Mouse (Mus musculus): ENCODE results near the gene Akt3. TPM values are rescaled to one million over a fixed set of nuclear protein-coding genes. Genes with fewer than 3 reads are reported as not detected.
A peak's percentile ranks its signal among the peaks of the same experiment; 100 is the strongest.

The Akt3 gene
- polyA plus RNA-seq, 1 experiment from 2014 or later, result 17.7 TPM

DNA sequence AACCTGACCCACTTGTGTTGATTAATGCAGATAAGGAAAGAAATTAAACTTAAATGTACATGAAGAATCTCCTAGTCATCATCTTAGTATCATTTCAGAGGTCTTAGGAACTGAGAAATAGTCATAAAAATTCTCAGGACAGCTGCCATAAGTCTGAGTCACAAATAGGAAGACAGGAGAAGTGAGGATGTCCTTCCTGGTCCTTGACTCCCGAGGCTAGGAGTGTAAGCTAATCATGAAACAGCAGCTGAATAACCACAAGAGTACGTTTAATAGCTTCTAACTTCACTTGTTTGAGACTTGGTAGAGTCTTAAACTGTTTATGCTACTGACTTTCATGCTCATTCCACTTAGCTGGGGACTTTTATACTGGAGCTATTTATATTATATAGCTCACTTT lies 229.0 kb downstream of the Akt3 start:
- Histone ChIP-seq H3K9ac (ENCODE audit: low read depth, low read length) (no peak overlapping the region), H3K36me3 (ENCODE audit: control insufficient read depth, insufficient read depth, low read length) (peaks cover 2% of the 10 kb centered on the region; the same call in 1 of the 2 replicates), H3K4me3 (ENCODE audit: low read length) (no peak overlapping the region), H3K4me2 (ENCODE audit: low read length) (no peak overlapping the region), H3K4me1 (ENCODE audit: control insufficient read depth, insufficient read depth, low read depth, low read length) (no peaks in the 10 kb centered on the region), H3K27me3 (replicated peaks; ENCODE audit: control insufficient read depth, insufficient read depth, low read length) (no peaks in the 10 kb centered on the region), H3K9me3 (ENCODE audit: control insufficient read depth, low read length) (no peaks in the 10 kb centered on the region), H3K27ac (ENCODE audit: low read depth, low read length) (no peak overlapping the region)
- ATAC-seq, result no peak
- 92% methylated on average over 2 of the region's 2 CpGs for WGBS

DNA sequence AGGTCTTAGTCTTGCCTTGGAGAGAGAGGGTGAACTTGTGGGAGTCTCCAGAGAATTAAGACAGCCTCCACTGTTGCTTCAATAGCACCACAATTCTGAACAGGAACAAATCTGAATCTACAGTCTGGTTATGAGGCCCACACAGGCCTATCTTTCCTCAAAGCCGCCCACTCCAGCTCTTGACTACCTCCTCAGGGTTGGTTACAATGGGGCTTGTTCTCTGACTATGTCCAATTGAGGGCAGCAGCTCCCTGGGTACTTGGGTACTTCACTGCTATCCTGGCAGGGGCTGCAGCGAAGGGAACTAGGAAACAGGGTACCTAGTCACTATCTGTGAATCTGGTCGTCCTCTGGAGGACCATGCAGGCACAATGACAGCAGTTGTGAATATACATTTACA lies 230.3 kb downstream of the Akt3 start:
- Histone ChIP-seq H3K36me3 (ENCODE audit: control insufficient read depth, insufficient read depth, low read length) (peaks cover 7% of the 10 kb centered on the region; the same call in 1 of the 2 replicates), H3K9me3 (ENCODE audit: control insufficient read depth, low read length) (no peaks in the 10 kb centered on the region), H3K4me1 (ENCODE audit: control insufficient read depth, insufficient read depth, low read depth, low read length) (no peaks in the 10 kb centered on the region), H3K9ac (ENCODE audit: low read depth, low read length) (no peak overlapping the region), H3K4me3 (ENCODE audit: low read length) (no peak overlapping the region), H3K27ac (ENCODE audit: low read depth, low read length) (no peak overlapping the region), H3K27me3 (replicated peaks; ENCODE audit: control insufficient read depth, insufficient read depth, low read length) (no peaks in the 10 kb centered on the region), H3K4me2 (ENCODE audit: low read length) (no peak overlapping the region)
- WGBS, result 87% methylated on average over 3 of the region's 3 CpGs
- no peak for ATAC-seq

DNA sequence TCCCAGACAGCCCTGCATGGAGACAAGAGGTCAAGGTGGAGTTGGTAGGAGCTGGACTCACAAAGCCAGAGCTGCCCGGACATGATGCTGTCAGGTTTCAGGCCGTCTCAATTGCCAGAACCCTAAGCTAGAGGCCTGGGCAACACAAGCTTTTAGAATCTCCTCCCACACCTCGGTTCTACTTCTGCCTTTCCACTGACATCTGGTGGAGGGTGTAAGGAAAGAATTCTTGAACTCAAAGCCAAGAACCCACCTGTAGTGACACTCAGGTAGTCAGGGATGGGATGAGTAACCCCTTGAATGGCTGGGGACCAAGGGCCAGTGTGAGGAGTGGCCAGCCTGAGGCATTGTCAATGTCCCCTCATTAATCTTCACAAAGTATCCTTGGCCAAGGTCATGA lies 235.3 kb downstream of the Akt3 start:
- Histone ChIP-seq H3K4me2 (ENCODE audit: low read length) (no peak overlapping the region), H3K27me3 (replicated peaks; ENCODE audit: control insufficient read depth, insufficient read depth, low read length) (no peaks in the 10 kb centered on the region), H3K36me3 (ENCODE audit: control insufficient read depth, insufficient read depth, low read length) (peaks cover 11% of the 10 kb centered on the region; the same call in 1 of the 2 replicates), H3K4me3 (ENCODE audit: low read length) (no peak overlapping the region), H3K4me1 (ENCODE audit: control insufficient read depth, insufficient read depth, low read depth, low read length) (no peaks in the 10 kb centered on the region), H3K27ac (ENCODE audit: low read depth, low read length) (no peak overlapping the region), H3K9me3 (ENCODE audit: control insufficient read depth, low read length) (no peaks in the 10 kb centered on the region), H3K9ac (ENCODE audit: low read depth, low read length) (no peak overlapping the region)
- ATAC-seq, result no peak
- WGBS, result 66% methylated on average over 3 of the region's 3 CpGs

DNA sequence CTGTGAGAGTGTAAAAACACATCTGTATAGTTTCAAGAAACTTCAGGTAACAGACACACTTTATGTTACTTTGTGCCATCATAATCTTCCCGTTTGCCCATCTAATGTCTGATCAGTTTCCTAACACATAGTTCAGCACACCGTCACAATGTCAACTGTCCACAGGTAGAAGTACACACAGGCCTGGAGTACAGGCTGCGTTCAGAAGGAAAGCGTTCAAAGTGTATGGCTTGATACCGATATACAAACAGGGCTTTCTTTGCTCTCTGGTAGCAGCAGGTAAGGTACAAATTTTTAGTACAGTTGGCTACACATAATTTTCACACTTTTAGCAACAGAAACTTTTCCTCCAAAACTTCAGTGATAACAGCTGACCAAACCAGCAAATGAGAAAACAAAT lies 238.3 kb downstream of the Akt3 start:
- H3K36me3 ChIP-seq (ENCODE audit: control insufficient read depth, insufficient read depth, low read length), result peaks cover 11% of the 10 kb centered on the region; the same call in 1 of the 2 replicates

DNA sequence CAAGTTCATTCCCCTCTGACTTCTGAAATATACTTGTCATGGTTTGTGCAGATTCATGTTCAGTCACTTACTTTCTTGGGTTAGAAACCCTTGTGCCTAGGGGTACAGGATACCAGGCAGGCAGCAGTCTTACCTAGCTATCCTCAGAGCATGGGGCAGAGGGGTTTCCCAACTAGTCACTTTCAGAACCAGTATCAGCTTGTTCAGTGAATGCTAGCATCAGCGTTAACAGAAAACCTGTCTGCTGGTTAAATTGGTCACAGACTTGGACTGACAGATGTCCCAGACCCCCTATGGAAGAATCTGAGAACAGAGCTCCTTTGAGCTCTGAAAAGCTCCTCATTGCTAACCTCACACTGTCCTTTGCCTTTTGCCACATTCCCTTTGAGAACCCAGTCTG lies 239.3 kb downstream of the Akt3 start:
- Histone ChIP-seq H3K27me3 (replicated peaks; ENCODE audit: control insufficient read depth, insufficient read depth, low read length) (no peaks in the 10 kb centered on the region), H3K27ac (ENCODE audit: low read depth, low read length) (no peak overlapping the region), H3K36me3 (ENCODE audit: control insufficient read depth, insufficient read depth, low read length) (peaks cover 9% of the 10 kb centered on the region; the same call in 1 of the 2 replicates), H3K4me2 (ENCODE audit: low read length) (no peak overlapping the region), H3K4me1 (ENCODE audit: control insufficient read depth, insufficient read depth, low read depth, low read length) (peaks cover 3% of the 10 kb centered on the region; the same call in 1 of the 2 replicates), H3K4me3 (ENCODE audit: low read length) (no peak overlapping the region), H3K9ac (ENCODE audit: low read depth, low read length) (no peak overlapping the region), H3K9me3 (ENCODE audit: control insufficient read depth, low read length) (no peaks in the 10 kb centered on the region)
- 47% methylated on average over 1 of the region's 1 CpGs for WGBS
- ATAC-seq, result no peak

More for the DNA sequence above, 238.3 kb downstream of the Akt3 start:
- Histone ChIP-seq H3K9ac (ENCODE audit: low read depth, low read length) (no peak overlapping the region), H3K9me3 (ENCODE audit: control insufficient read depth, low read length) (no peaks in the 10 kb centered on the region), H3K27me3 (replicated peaks; ENCODE audit: control insufficient read depth, insufficient read depth, low read length) (no peaks in the 10 kb centered on the region), H3K4me2 (ENCODE audit: low read length) (no peak overlapping the region), H3K4me1 (ENCODE audit: control insufficient read depth, insufficient read depth, low read depth, low read length) (peaks cover 3% of the 10 kb centered on the region; the same call in 1 of the 2 replicates), H3K4me3 (ENCODE audit: low read length) (no peak overlapping the region), H3K27ac (ENCODE audit: low read depth, low read length) (no peak overlapping the region)
- WGBS, result 93% methylated on average over 5 of the region's 5 CpGs
- ATAC-seq, result no peak

DNA sequence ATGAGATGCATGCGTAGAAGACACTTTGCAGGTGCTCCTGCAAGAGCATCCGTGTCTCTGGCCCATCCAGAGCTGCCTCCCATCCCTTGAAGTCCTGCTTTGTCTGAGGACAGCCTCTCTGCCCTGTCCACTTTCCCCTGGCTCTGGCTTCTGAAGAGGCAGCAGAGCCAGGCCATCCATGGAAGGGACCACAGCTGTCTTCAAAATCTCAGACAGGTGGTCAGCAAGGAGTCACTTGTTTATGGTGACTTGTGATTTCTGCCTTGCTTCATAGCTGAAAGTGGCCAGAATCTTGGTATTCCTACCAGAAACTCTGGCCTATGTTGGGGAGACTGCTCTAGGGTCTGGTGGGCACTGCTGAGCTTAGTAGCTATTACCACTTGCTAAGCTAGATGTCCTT lies 241.3 kb downstream of the Akt3 start:
- ATAC-seq, result no peak
- H3K27ac ChIP-seq (ENCODE audit: low read depth, low read length), result no peak overlapping the region
- H3K4me2 ChIP-seq (ENCODE audit: low read length), result no peak overlapping the region
- no peak overlapping the region for H3K4me3 ChIP-seq (ENCODE audit: low read length)
- H3K36me3 ChIP-seq (ENCODE audit: control insufficient read depth, insufficient read depth, low read length), result no peaks in the 10 kb centered on the region
- peaks cover 3% of the 10 kb centered on the region; the same call in 1 of the 2 replicates for H3K4me1 ChIP-seq (ENCODE audit: control insufficient read depth, insufficient read depth, low read depth, low read length)
- no peaks in the 10 kb centered on the region for H3K9me3 ChIP-seq (ENCODE audit: control insufficient read depth, low read length)
- H3K9ac ChIP-seq (ENCODE audit: low read depth, low read length), result no peak overlapping the region
- H3K27me3 ChIP-seq (replicated peaks; ENCODE audit: control insufficient read depth, insufficient read depth, low read length), result no peaks in the 10 kb centered on the region
- WGBS, result 85% methylated on average over 2 of the region's 2 CpGs

DNA sequence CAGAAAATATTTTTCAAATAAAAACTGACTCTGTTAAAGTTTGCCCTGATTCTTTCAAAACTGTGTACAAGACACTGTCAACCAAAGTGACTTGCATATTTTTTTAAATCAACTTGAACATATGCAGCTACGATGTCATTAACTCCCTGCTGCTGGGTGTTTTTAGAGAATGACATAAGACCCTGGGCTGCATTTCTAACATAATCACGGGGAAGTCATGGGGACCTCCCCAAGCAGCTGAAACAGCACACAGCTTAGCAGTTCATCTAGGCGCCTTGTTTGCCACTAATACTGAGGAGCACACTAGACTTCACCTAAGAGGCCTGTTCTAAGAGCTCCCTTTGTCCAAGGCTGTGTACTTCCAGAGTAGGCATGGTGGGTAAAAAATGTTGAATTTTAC lies 242.1 kb downstream of the Akt3 start:
- Histone ChIP-seq H3K36me3 (ENCODE audit: control insufficient read depth, insufficient read depth, low read length) (no peaks in the 10 kb centered on the region), H3K27me3 (replicated peaks; ENCODE audit: control insufficient read depth, insufficient read depth, low read length) (no peaks in the 10 kb centered on the region), H3K27ac (ENCODE audit: low read depth, low read length) (no peak overlapping the region), H3K9ac (ENCODE audit: low read depth, low read length) (no peak overlapping the region), H3K4me2 (ENCODE audit: low read length) (no peak overlapping the region), H3K4me3 (ENCODE audit: low read length) (no peak overlapping the region), H3K9me3 (ENCODE audit: control insufficient read depth, low read length) (no peaks in the 10 kb centered on the region), H3K4me1 (ENCODE audit: control insufficient read depth, insufficient read depth, low read depth, low read length) (peaks cover 6% of the 10 kb centered on the region)
- no peak for ATAC-seq
- 29% methylated on average over 3 of the region's 3 CpGs for WGBS

DNA sequence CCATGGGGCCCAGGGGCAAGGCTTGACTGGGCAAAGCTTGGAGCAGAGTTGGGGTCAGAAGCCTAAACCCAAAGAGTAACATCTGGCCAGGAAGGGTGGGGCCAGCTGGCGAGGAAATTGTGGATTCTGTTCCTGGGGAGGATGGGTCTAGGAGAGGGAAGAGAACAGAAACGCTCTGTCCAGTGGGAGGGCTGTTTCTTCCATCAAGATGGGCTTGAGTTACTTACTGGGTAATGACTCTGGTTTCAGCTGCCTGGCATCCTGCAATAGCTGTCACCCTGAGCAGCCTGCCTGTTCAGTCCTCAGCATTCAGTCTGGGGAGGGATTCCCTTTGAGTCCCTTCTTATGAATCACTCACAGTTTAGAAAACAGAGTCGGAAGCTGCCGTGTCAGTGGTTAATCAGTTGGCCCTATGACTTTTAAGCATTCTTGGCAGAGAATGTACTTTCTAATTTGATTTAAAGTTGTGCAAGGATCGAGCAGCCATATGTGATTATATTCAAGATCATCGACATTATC lies 243.0 kb downstream of the Akt3 start:
- no peaks in the 10 kb centered on the region for H3K36me3 ChIP-seq (ENCODE audit: control insufficient read depth, insufficient read depth, low read length)
- peak; percentile 9; the same call in 1 of the 2 replicates for ATAC-seq

DNA sequence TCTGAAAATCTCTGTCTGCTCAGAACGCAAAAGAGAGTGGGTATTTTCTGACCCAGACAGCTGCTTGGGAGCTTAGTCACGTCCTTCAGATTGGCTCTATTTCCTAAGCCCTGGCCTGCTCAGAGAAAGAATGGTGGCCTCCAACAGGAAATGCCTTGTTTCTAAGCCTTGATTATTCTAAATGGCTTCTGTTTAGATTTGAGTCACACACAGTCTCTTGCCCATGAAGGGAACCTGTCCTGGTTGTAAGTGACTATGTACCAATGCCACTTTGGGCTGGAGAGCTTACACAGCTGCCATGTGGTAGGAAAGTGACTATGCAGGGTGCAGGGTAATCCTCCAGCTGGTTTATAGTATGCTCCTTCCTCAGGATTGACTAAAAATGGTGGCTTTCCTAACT lies 243.7 kb downstream of the Akt3 start:
- WGBS, result 55% methylated on average over 2 of the region's 2 CpGs
- Histone ChIP-seq H3K27ac (ENCODE audit: low read depth, low read length) (peak overlapping the region; percentile 62), H3K4me2 (ENCODE audit: low read length) (no peak overlapping the region), H3K4me1 (ENCODE audit: control insufficient read depth, insufficient read depth, low read depth, low read length) (peaks cover 16% of the 10 kb centered on the region), H3K9me3 (ENCODE audit: control insufficient read depth, low read length) (no peaks in the 10 kb centered on the region), H3K36me3 (ENCODE audit: control insufficient read depth, insufficient read depth, low read length) (no peaks in the 10 kb centered on the region), H3K4me3 (ENCODE audit: low read length) (no peak overlapping the region), H3K9ac (ENCODE audit: low read depth, low read length) (no peak overlapping the region), H3K27me3 (replicated peaks; ENCODE audit: control insufficient read depth, insufficient read depth, low read length) (no peaks in the 10 kb centered on the region)
- ATAC-seq, result peak; percentile 59

More for the DNA sequence above, 243.0 kb downstream of the Akt3 start:
- WGBS, result 50% methylated on average over 6 of the region's 6 CpGs
- Histone ChIP-seq H3K4me2 (ENCODE audit: low read length) (no peak overlapping the region), H3K27me3 (replicated peaks; ENCODE audit: control insufficient read depth, insufficient read depth, low read length) (no peaks in the 10 kb centered on the region), H3K4me1 (ENCODE audit: control insufficient read depth, insufficient read depth, low read depth, low read length) (peaks cover 15% of the 10 kb centered on the region), H3K9me3 (ENCODE audit: control insufficient read depth, low read length) (no peaks in the 10 kb centered on the region), H3K9ac (ENCODE audit: low read depth, low read length) (no peak overlapping the region), H3K4me3 (ENCODE audit: low read length) (no peak overlapping the region), H3K27ac (ENCODE audit: low read depth, low read length) (peak overlapping the region; percentile 62)

Data from hindbrain, embryonic 16.5 days (tissue).